Mouse (Mus musculus): ENCODE results near the gene Dnase2b. TPM values are rescaled to one million over a fixed set of nuclear protein-coding genes. Genes with fewer than 3 reads are reported as not detected.

The Dnase2b gene
- total RNA-seq, 1 experiment from 2014 or later, result not detected

Other genes starting within 250 kb of the Dnase2b start
- gene Ssx2ip, start 211.0 kb downstream of the Dnase2b start, total RNA-seq (2017), result 3.1 and 4.3 TPM in 2 replicates
- gene Ctbs, start 165.8 kb downstream of the Dnase2b start, total RNA-seq (2017), result 24.1 and 30.8 TPM in 2 replicates
- 34.6 and 35.1 TPM in 2 replicates for gene Spata1, start 115.8 kb downstream of the Dnase2b start, total RNA-seq (2017)
- gene Gng5, start 115.8 kb downstream of the Dnase2b start, total RNA-seq (2017), result 145 and 164 TPM in 2 replicates
- 73.9 and 83.4 TPM in 2 replicates for gene Rpf1, start 94.2 kb downstream of the Dnase2b start, total RNA-seq (2017)
- not detected in 2 replicates for gene Uox, start 45.2 kb downstream of the Dnase2b start, total RNA-seq (2017)
- gene 4930503B20Rik, start 35.7 kb upstream of the Dnase2b start, total RNA-seq (2017), result 0.74 and 0.93 TPM in 2 replicates
- gene Samd13, start 70.0 kb upstream of the Dnase2b start, total RNA-seq (2017), result not detected in 2 replicates
- 67.4 and 71.8 TPM in 2 replicates for gene Prkacb, start 197.4 kb upstream of the Dnase2b start, total RNA-seq (2017)
- gene Ttll7, start 236.8 kb upstream of the Dnase2b start, total RNA-seq (2017), result 0.98 TPM in 1 of 2 replicates, not detected in the other